Mouse (Mus musculus) C2C12 (cell line): ENCODE measurements at regions not wholly inside any gene's neighbourhood (a gene's known extent, or its start where the extent isn't known, plus 50 kb on each side); places are given as distances from the start of the nearest gene placed in this dataset.

ENCODE experiments used
- CEBPB ChIP-seq: IDR thresholded peaks from one replicate; pipeline ENCODE4 v1.6.1; 2011; ENCODE audit warnings: low read depth, mild to moderate bottlenecking, control low read depth, moderate library complexity
- CTCF ChIP-seq: IDR thresholded peaks from one replicate; pipeline ENCODE4 v1.5.1; 2011; ENCODE audit not compliant: control insufficient read depth, insufficient read depth, insufficient read length
- MAX ChIP-seq: IDR thresholded peaks from one replicate; pipeline ENCODE4 v1.6.1; 2011; ENCODE audit warnings: mild to moderate bottlenecking, control low read depth

DNA sequence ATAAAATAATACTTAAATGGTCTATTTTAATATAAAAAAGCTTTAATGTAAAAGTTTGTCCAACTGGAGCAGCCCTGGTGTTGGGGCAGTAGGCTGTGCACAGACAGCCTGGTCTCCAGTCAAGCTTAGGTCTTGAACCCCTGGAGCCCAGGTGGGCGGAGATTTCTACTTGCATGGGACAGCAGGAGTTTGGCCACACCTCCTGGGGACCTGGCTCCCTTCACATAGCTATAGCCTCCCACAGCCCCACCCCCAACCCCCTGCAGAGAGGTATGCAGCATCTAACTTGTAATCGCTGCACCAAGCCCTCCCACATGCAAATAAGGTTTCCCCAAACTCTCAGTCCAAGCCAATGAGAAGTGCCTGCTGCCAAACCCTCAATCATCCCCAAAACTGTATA, 81.3 kb upstream of the Apob start:
- TF ChIP-seq CTCF (no peak), CEBPB (no peak), MAX (no peak)
